Mouse (Mus musculus): ENCODE results near the gene Rhox4a.
"Not testable (repeated sequence)": the region's sequence is repeated elsewhere in the genome, so short reads cannot be mapped to it uniquely, and the experiment has no call there.

The Rhox4a gene

GRCm38 (mm10) chrX:37265038-37265437 is at the start of gene Rhox4a:
TSS of gene Rhox4a (plus strand) at chrX:37265338.
- not testable (repeated sequence) for DNase-seq (ENCODE audit: low spot score)

- DNase-seq (ENCODE audit: low spot score), result not testable (repeated sequence)
These were observed 43.0 kb upstream of the Rhox4a start, which contains the start of gene Rhox1 for GRCm38 (mm10) chrX:37222158-37222557. TSS of gene Rhox1 (minus strand) at chrX:37222258.

DNA sequence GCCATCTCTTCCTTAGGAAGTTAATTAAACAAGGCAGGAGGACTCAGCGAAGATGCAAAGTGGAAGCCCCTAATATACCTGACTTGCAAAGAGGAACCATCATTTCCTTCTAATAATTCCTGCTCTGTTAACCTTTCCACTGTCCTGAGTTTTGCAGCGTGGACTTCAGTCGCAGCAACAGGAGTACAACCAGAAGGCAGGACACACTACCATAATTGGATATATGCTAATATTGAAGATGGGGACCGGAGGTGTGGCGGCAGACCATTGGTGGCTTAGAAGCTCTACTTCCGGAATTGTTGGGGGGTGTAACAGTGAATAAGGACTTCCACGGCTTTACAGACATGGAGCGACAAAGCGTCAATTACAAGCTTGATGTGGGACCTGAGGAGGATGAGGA is 20.5 kb upstream of the Rhox4a start, which contains the start of gene Rhox2a:
Gene Rhox2a, plus strand, starts transcription at position 301 of the 400 bp plus-strand sequence.
- not testable (repeated sequence) for DNase-seq (ENCODE audit: low spot score)

GRCm38 (mm10) chrX:37249619-37250018 is 15.5 kb upstream of the Rhox4a start, which contains the start of gene Rhox3a:
TSS of gene Rhox3a (plus strand) at chrX:37249919.
- not testable (repeated sequence) for DNase-seq (ENCODE audit: low spot score)
